Mouse (Mus musculus) myocyte (in vitro differentiated cells): ENCODE results near the gene Slc35b2.

Source experiments
- CEBPB ChIP-seq: IDR thresholded peaks from 2 replicates; pipeline ENCODE4 v1.6.1; 2011; ENCODE audit warnings: mild to moderate bottlenecking, moderate library complexity; ENCODE audit not compliant: poor library complexity, insufficient read depth, severe bottlenecking
- E2F4 ChIP-seq: IDR thresholded peaks from one replicate; pipeline ENCODE4 v1.6.1; 2011; ENCODE audit warnings: mild to moderate bottlenecking, control low read depth, moderate library complexity; ENCODE audit not compliant: insufficient read depth
- MAX ChIP-seq: IDR thresholded peaks from one replicate; pipeline ENCODE4 v1.6.1; 2011; ENCODE audit warnings: low read depth, mild to moderate bottlenecking, control low read depth
- MYOD1 ChIP-seq, 3 experiments: IDR thresholded peaks; one replicate each; pipeline ENCODE4 v1.6.1; 2011; ENCODE audit warnings: control low read depth in 2 of 3, low read depth in 2 of 3, mild to moderate bottlenecking in 2 of 3, moderate library complexity in 1 of 3; ENCODE audit not compliant: insufficient read length in 2 of 3, control insufficient read depth in 1 of 3
- MYOG ChIP-seq, 3 experiments: IDR thresholded peaks; one replicate each; pipeline ENCODE4 v1.6.1; 2011; ENCODE audit warnings: control low read depth in 2 of 3, low read depth in 2 of 3, mild to moderate bottlenecking in 2 of 3; ENCODE audit not compliant: insufficient read length in 2 of 3, control insufficient read depth in 1 of 3, insufficient read depth in 1 of 3
- POLR2A ChIP-seq: IDR thresholded peaks from one replicate; pipeline ENCODE4 v1.6.1; 2011; ENCODE audit warnings: low read depth, mild to moderate bottlenecking, control low read depth, moderate library complexity; ENCODE audit not compliant: insufficient read length
- POLR2AphosphoS2 ChIP-seq: IDR thresholded peaks from one replicate; pipeline ENCODE4 v1.6.1; 2011; ENCODE audit warnings: low read depth, control low read depth; ENCODE audit not compliant: insufficient read length
- REST ChIP-seq: IDR thresholded peaks from one replicate; pipeline ENCODE4 v1.6.1; 2011; ENCODE audit warnings: mild to moderate bottlenecking, control low read depth, moderate library complexity; ENCODE audit not compliant: insufficient read depth, insufficient read length
- SRF ChIP-seq: IDR thresholded peaks from one replicate; pipeline ENCODE4 v1.6.1; 2011; ENCODE audit warnings: low read depth; ENCODE audit not compliant: control insufficient read depth, insufficient read length
- TCF12 ChIP-seq: IDR thresholded peaks from one replicate; pipeline ENCODE4 v1.6.1; 2011; ENCODE audit warnings: mild to moderate bottlenecking, control low read depth; ENCODE audit not compliant: poor library complexity, insufficient read depth, severe bottlenecking
- TCF3 ChIP-seq: IDR thresholded peaks from one replicate; pipeline ENCODE4 v1.6.1; 2011; ENCODE audit warnings: low read depth, control low read depth; ENCODE audit not compliant: insufficient read length
- USF1 ChIP-seq: IDR thresholded peaks from one replicate; pipeline ENCODE4 v1.6.1; 2011; ENCODE audit warnings: low read depth, mild to moderate bottlenecking, control low read depth, moderate library complexity

- TF ChIP-seq POLR2A (no peak), MYOG (IDR thresholded peaks at IDR 0.05; ENCODE audit: control insufficient read depth in 1 of 3, insufficient read depth in 1 of 3, insufficient read length in 2 of 3, low read depth in 2 of 3) (peak; percentile 45 to 94 (median 82)), MAX (no peak), E2F4 (no peak), MYOD1 (IDR thresholded peaks at IDR 0.05; ENCODE audit: control insufficient read depth in 1 of 3, insufficient read length in 2 of 3, low read depth in 2 of 3) (peak; percentile 57 to 86 (median 81)), TCF12 (peak; percentile 89), REST (no peak), CEBPB (no peak), SRF (no peak), USF1 (no peak), POLR2AphosphoS2 (peak; percentile 28), TCF3 (peak; percentile 26)
Observed at GRCm38 (mm10) chr17:45580958-45581477, 17.3 kb downstream of the Slc35b2 start.
